Comparison of ENCODE assay signal across 12 mouse cellular contexts in the genomic region with DNA sequence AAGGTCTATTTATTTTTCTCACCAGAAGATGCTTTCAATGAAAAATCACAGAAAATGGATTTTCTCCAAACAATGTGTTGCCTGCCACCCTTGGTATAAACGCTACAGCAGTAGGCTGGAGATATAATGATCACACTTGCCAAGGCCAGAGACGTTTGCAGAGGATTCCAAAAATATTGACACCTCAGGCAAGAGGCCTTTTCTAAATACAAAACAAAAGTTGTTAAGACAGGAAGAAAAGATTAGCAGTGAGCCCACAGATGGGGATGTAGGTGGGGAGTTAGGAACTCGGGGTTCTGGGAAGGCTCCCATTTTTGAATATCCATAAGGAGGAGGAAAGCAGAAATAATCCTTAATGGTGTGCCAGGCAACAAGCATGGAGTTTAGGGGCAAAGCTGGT.
"Had no signal": no experiment of that assay in that cellular context is flagged by ENCODE, and none has a peak within 500 bp of the region (broad histone marks: within the 10 kb centered on the region; RNA-seq: fewer than 3 reads in every experiment).

No protein-coding gene starts in this region.

- H3K9me3 ChIP-seq: kidney, embryonic 15.5 days; limb, embryonic 13.5 days; midbrain, embryonic 12.5 days; neural tube, embryonic 13.5 days had no signal

- H3K27ac ChIP-seq: limb, embryonic 13.5 days; liver, embryonic 14.5 days; midbrain, embryonic 12.5 days; neural tube, embryonic 13.5 days had no signal

- H3K36me3 ChIP-seq: kidney, embryonic 15.5 days; limb, embryonic 13.5 days; midbrain, embryonic 12.5 days; neural tube, embryonic 13.5 days had no signal

- H3K4me2 ChIP-seq: kidney, embryonic 15.5 days; limb, embryonic 13.5 days; midbrain, embryonic 12.5 days; neural tube, embryonic 13.5 days had no signal

- H3K9ac ChIP-seq: kidney, embryonic 15.5 days; limb, embryonic 13.5 days; liver, embryonic 14.5 days; midbrain, embryonic 12.5 days; neural tube, embryonic 13.5 days had no signal

- DNase-seq: kidney, adult 2 months; kidney, postnatal 14 days; lung, adult 18-20 months; retina, postnatal 1 day; right cerebral cortex, postnatal 25 days had no signal

- H3K27me3 ChIP-seq: kidney, embryonic 15.5 days; limb, embryonic 13.5 days; midbrain, embryonic 12.5 days; neural tube, embryonic 13.5 days had no signal

- H3K4me3 ChIP-seq: kidney, embryonic 15.5 days; limb, embryonic 13.5 days; midbrain, embryonic 12.5 days; neural tube, embryonic 13.5 days had no signal

- ATAC-seq: intestine, embryonic 16.5 days; midbrain, embryonic 16.5 days had no signal

- H3K4me1 ChIP-seq: kidney, embryonic 15.5 days; limb, embryonic 13.5 days; midbrain, embryonic 12.5 days; neural tube, embryonic 13.5 days had no signal
